Mouse (Mus musculus) neural tube, embryonic 11.5 days (tissue): ENCODE data around the gene Foxk1. TPM values are rescaled to one million over a fixed set of nuclear protein-coding genes. Genes with fewer than 3 reads are reported as not detected.

ENCODE experiments used
- ATAC-seq: fragments of 200-750 bp; cut with Nextera tagmentation; 2 replicates; pipeline ENCODE4 v1.8.0; 2017; ENCODE audit warnings: moderate number of reproducible peaks, mild to moderate bottlenecking, moderate TSS enrichment, moderate library complexity; ENCODE audit not compliant: insufficient read depth, low FRiP score, low TSS enrichment
- DNase-seq: peaks from one replicate; pipeline ENCODE4 v3.0.0-alpha.2; 2015; ENCODE audit warnings: low spot score
- H3K27ac ChIP-seq: fragments of 300-500 bp; sonication (generic); 2 replicates; pipeline ENCODE4 v1.5.1; 2014; ENCODE audit warnings: low read depth, mild to moderate bottlenecking, low read length
- H3K27me3 ChIP-seq: fragments of 300-500 bp; sonication (generic); 2 replicates; pipeline ENCODE4 v1.6.1; 2014; ENCODE audit warnings: mild to moderate bottlenecking, low read length, mixed read lengths; ENCODE audit not compliant: control insufficient read depth, insufficient read depth
- H3K36me3 ChIP-seq: fragments of 300-500 bp; sonication (generic); 2 replicates; pipeline ENCODE4 v1.6.1; 2014; ENCODE audit warnings: mild to moderate bottlenecking, low read length, moderate library complexity, mixed read lengths; ENCODE audit not compliant: control insufficient read depth, insufficient read depth
- H3K4me1 ChIP-seq: fragments of 300-500 bp; sonication (generic); 2 replicates; pipeline ENCODE4 v1.6.1; 2014; ENCODE audit warnings: low read length, mixed read lengths; ENCODE audit not compliant: control insufficient read depth, insufficient read depth
- H3K4me2 ChIP-seq: fragments of 300-500 bp; sonication (generic); 2 replicates; pipeline ENCODE4 v1.6.1; 2014; ENCODE audit warnings: low read depth, mild to moderate bottlenecking, moderate library complexity
- H3K4me3 ChIP-seq: fragments of 300-500 bp; sonication (generic); 2 replicates; pipeline ENCODE4 v1.5.1; 2014; ENCODE audit warnings: low read depth, low read length
- H3K9ac ChIP-seq: fragments of 300-500 bp; sonication (generic); 2 replicates; pipeline ENCODE4 v1.6.1; 2014; ENCODE audit warnings: mild to moderate bottlenecking, low read length
- H3K9me3 ChIP-seq: fragments of 300-500 bp; sonication (generic); 2 replicates; pipeline ENCODE4 v1.6.1; 2016; ENCODE audit warnings: low read length; ENCODE audit not compliant: control insufficient read depth
- WGBS: fragments of 180-500 bp; shearing (Covaris S2); extraction: QIAGEN DNeasy Blood & Tissue Kit; methylation state at CpG from one replicate; pipeline ENCODE4 v1.1.7; 2014; 5-methylcytosine and 5-hydroxymethylcytosine counted together
- polyA plus RNA-seq: library from polyadenylated mRNA; unstranded; fragments of >200 nt; fragmentation: Nextera tagmentation; extraction: Ambion mirVana; gene quantifications from 2 replicates; pipeline ENCODE4 v1.2.1, GENCODE M21; 2014

Gene Foxk1
- polyA plus RNA-seq, 1 experiment from 2014 or later, result 3.9 TPM

- no peak overlapping the region for H3K4me3 ChIP-seq
Measured at GRCm38 (mm10) chr5:142384911-142385660, 16.2 kb upstream of the Foxk1 start.

GRCm38 (mm10) chr5:142386329-142386728 lies 15.0 kb upstream of the Foxk1 start:
- no peak for DNase-seq

More at GRCm38 (mm10) chr5:142384911-142385660, 16.2 kb upstream of the Foxk1 start:
- no peaks in the 10 kb centered on the region for H3K36me3 ChIP-seq
- peak overlapping the region; percentile 58; the same call in 1 of the 2 replicates for H3K27ac ChIP-seq
- peak overlapping the region; percentile 39 for H3K9ac ChIP-seq
- peaks cover 20% of the 10 kb centered on the region for H3K4me1 ChIP-seq
- H3K9me3 ChIP-seq, result no peaks in the 10 kb centered on the region
- whole genome bisulfite sequencing, result 39% methylated on average over 23 of the region's 23 CpGs
- no peak overlapping the region for H3K4me2 ChIP-seq
- ATAC-seq (no peak), DNase-seq (peak; percentile 66)
- no peaks in the 10 kb centered on the region for H3K27me3 ChIP-seq

GRCm38 (mm10) chr5:142386784-142387680 lies 14.3 kb upstream of the Foxk1 start:
- no peaks in the 10 kb centered on the region for H3K27me3 ChIP-seq
- H3K36me3 ChIP-seq, result no peaks in the 10 kb centered on the region
- 0 out of 2 replicates have a peak, but pooled peaks have one; percentile 53 for ATAC-seq
- H3K4me3 ChIP-seq, result no peak overlapping the region
- no peaks in the 10 kb centered on the region for H3K9me3 ChIP-seq
- 47% methylated on average over 17 of the region's 17 CpGs for WGBS
- peak overlapping the region; percentile 47 for H3K9ac ChIP-seq
- peak; percentile 58 for DNase-seq
- peaks cover 20% of the 10 kb centered on the region for H3K4me1 ChIP-seq
- peak overlapping the region; percentile 70 for H3K27ac ChIP-seq
- H3K4me2 ChIP-seq, result no peak overlapping the region

More at GRCm38 (mm10) chr5:142386329-142386728, 15.0 kb upstream of the Foxk1 start:
- H3K36me3 ChIP-seq, result no peaks in the 10 kb centered on the region
- H3K9ac ChIP-seq, result peak overlapping the region; percentile 47
- peaks cover 20% of the 10 kb centered on the region for H3K4me1 ChIP-seq
- no peak for ATAC-seq
- H3K4me2 ChIP-seq, result no peak overlapping the region
- peak overlapping the region; percentile 70 for H3K27ac ChIP-seq
- WGBS, result 56% methylated on average over 6 of the region's 6 CpGs
- H3K9me3 ChIP-seq, result no peaks in the 10 kb centered on the region
- H3K27me3 ChIP-seq, result no peaks in the 10 kb centered on the region
- no peak overlapping the region for H3K4me3 ChIP-seq

- H3K9me3 ChIP-seq, result no peaks in the 10 kb centered on the region
- 81% methylated on average over 4 of the region's 4 CpGs for WGBS
- no peak for ATAC-seq
- DNase-seq, result peak; percentile 44
- H3K36me3 ChIP-seq, result no peaks in the 10 kb centered on the region
- H3K4me2 ChIP-seq, result no peak overlapping the region
- H3K9ac ChIP-seq, result no peak overlapping the region
- H3K4me1 ChIP-seq, result peaks cover 23% of the 10 kb centered on the region
- H3K4me3 ChIP-seq, result no peak overlapping the region
- H3K27me3 ChIP-seq, result no peaks in the 10 kb centered on the region
- H3K27ac ChIP-seq, result no peak overlapping the region; the same call in 1 of the 2 replicates
Measured at GRCm38 (mm10) chr5:142387716-142388115, 13.6 kb upstream of the Foxk1 start.

GRCm38 (mm10) chr5:142391691-142392090 lies 9.6 kb upstream of the Foxk1 start:
- H3K4me1 ChIP-seq, result peaks cover 9% of the 10 kb centered on the region
- H3K27me3 ChIP-seq, result no peaks in the 10 kb centered on the region
- H3K4me2 ChIP-seq, result no peak overlapping the region
- no peaks in the 10 kb centered on the region for H3K36me3 ChIP-seq
- no peak overlapping the region for H3K27ac ChIP-seq
- no peak overlapping the region for H3K4me3 ChIP-seq
- H3K9ac ChIP-seq, result no peak overlapping the region
- WGBS, result 67% methylated on average over 5 of the region's 5 CpGs
- ATAC-seq (no peak), DNase-seq (no peak)
- no peaks in the 10 kb centered on the region for H3K9me3 ChIP-seq

- Histone ChIP-seq H3K4me1 (0 out of 2 replicates have a peak, but pooled peaks cover 3% of the 10 kb centered on the region), H3K27ac (no peak overlapping the region), H3K36me3 (no peaks in the 10 kb centered on the region), H3K4me2 (no peak overlapping the region), H3K27me3 (no peaks in the 10 kb centered on the region), H3K4me3 (no peak overlapping the region), H3K9me3 (no peaks in the 10 kb centered on the region), H3K9ac (no peak overlapping the region)
- 91% methylated on average over 6 of the region's 6 CpGs for WGBS
- ATAC-seq, result no peak
- peak; percentile 45 for DNase-seq
Measured at GRCm38 (mm10) chr5:142394602-142395252, 6.6 kb upstream of the Foxk1 start.

- ATAC-seq (no peak), DNase-seq (peak; percentile 20)
- no peak overlapping the region for H3K9ac ChIP-seq
- H3K4me1 ChIP-seq, result peaks cover 10% of the 10 kb centered on the region
- H3K27me3 ChIP-seq, result no peaks in the 10 kb centered on the region
- H3K27ac ChIP-seq, result no peak overlapping the region
- no peak overlapping the region for H3K4me3 ChIP-seq
- H3K36me3 ChIP-seq, result no peaks in the 10 kb centered on the region
- 32% methylated on average over 5 of the region's 5 CpGs for WGBS
- H3K4me2 ChIP-seq, result no peak overlapping the region
- no peaks in the 10 kb centered on the region for H3K9me3 ChIP-seq
Measured at GRCm38 (mm10) chr5:142395909-142396308, 5.4 kb upstream of the Foxk1 start.

GRCm38 (mm10) chr5:142400181-142400883 lies 965 bp upstream of the Foxk1 start:
- Histone ChIP-seq H3K36me3 (no peaks in the 10 kb centered on the region), H3K27ac (0 out of 2 replicates have a peak overlapping the region, but pooled peaks have one; percentile 35), H3K9me3 (no peaks in the 10 kb centered on the region), H3K4me1 (peaks cover 23% of the 10 kb centered on the region), H3K9ac (no peak overlapping the region), H3K4me2 (peak overlapping the region; percentile 93), H3K27me3 (no peaks in the 10 kb centered on the region), H3K4me3 (peak overlapping the region; percentile 78)
- ATAC-seq (no peak), DNase-seq (peak; percentile 41)
- 27% methylated on average over 17 of the region's 17 CpGs for WGBS
